ENCODE assay signal across 8 mouse cellular contexts in genomic region chr4:119105704-119106103, GRCm38 (mm10). TPM values are rescaled to one million over a fixed set of nuclear protein-coding genes. Genes with fewer than 3 reads are reported as not detected.
DNase-seq lines count a peak whose midpoint lies in the region; ATAC-seq and TF ChIP-seq lines count a peak whose summit lies in the region.

No protein-coding gene starts in this region.

- peak overlapping the region; percentile 86 for H3K9ac ChIP-seq in liver, embryonic 14.5 days (replicated peaks)
- H3K9ac ChIP-seq in stomach, embryonic 16.5 days (ENCODE audit: low read length), result peak overlapping the region; percentile 72

- H3K4me1 ChIP-seq in liver, embryonic 14.5 days (replicated peaks; ENCODE audit: control insufficient read depth in 2 of 2, insufficient read depth in 2 of 2, low read length in 1 of 2), result peaks cover 46 to 55% of the 10 kb centered on the region in 2 experiments
- peaks cover 41% of the 10 kb centered on the region for H3K4me1 ChIP-seq in stomach, embryonic 16.5 days (ENCODE audit: control insufficient read depth, insufficient read depth, low read length)

- DNase-seq in cerebellum, postnatal 10 days, result peak; percentile 34 to 42
- no peak for DNase-seq in cerebellum, adult 9-10 months
- peak; percentile 87 for DNase-seq in embryo, embryonic 11 days
- peak; percentile 59 to 73 for DNase-seq in heart, adult 18-20 months
- peak; percentile 80 for DNase-seq in kidney, adult 18-20 months
- DNase-seq in liver, embryonic 14.5 days (ENCODE audit: low read depth in 3 of 3, low spot score in 3 of 3), result peak; percentile 87 to 89 (median 89)
- DNase-seq in neural tube, embryonic 10.5 days (ENCODE audit: extremely low spot score, low spot score), result peak; percentile 69

- H3K36me3 ChIP-seq in liver, embryonic 14.5 days (replicated peaks; ENCODE audit: control insufficient read depth, insufficient read depth, low read depth), result peaks cover 14% of the 10 kb centered on the region
- no peaks in the 10 kb centered on the region for H3K36me3 ChIP-seq in stomach, embryonic 16.5 days (ENCODE audit: control insufficient read depth, insufficient read depth, low read length)

- H3K27ac ChIP-seq in liver, embryonic 14.5 days, result peak overlapping the region; percentile 98
- peak overlapping the region; percentile 95 for H3K27ac ChIP-seq in stomach, embryonic 16.5 days (ENCODE audit: low read length)

- WGBS in liver, embryonic 14.5 days (ENCODE audit: insufficient replicate concordance), result under 1% methylated on average over 18 of the region's 18 CpGs
- WGBS in stomach, embryonic 16.5 days, result under 1% methylated on average over 18 of the region's 18 CpGs

- TF ChIP-seq EP300 in liver, embryonic 14.5 days (IDR thresholded peaks at IDR 0.05; ENCODE audit: low read depth), result peak; percentile 39; the same call in 1 of the 2 replicates

- 0 out of 2 replicates have a peak, but pooled peaks have one; percentile 14 for TF ChIP-seq CTCF in liver, embryonic 14.5 days (IDR thresholded peaks at IDR 0.05; ENCODE audit: low read depth)

- no peaks in the 10 kb centered on the region for H3K9me3 ChIP-seq in liver, embryonic 14.5 days (ENCODE audit: control insufficient read depth, low read length)
- H3K9me3 ChIP-seq in stomach, embryonic 16.5 days (replicated peaks; ENCODE audit: control insufficient read depth, low read length), result no peaks in the 10 kb centered on the region

- H3K4me3 ChIP-seq in liver, embryonic 14.5 days (ENCODE audit: insufficient read depth in 1 of 2, low read depth in 2 of 2, low read length in 2 of 2), result peak overlapping the region; percentile 54 to 64
- peak overlapping the region; percentile 42 for H3K4me3 ChIP-seq in stomach, embryonic 16.5 days (replicated peaks; ENCODE audit: low read length)

- no peaks in the 10 kb centered on the region; the same call in 1 of the 2 replicates for H3K27me3 ChIP-seq in liver, embryonic 14.5 days (ENCODE audit: control insufficient read depth, insufficient read depth, low read length)
- H3K27me3 ChIP-seq in stomach, embryonic 16.5 days (ENCODE audit: control insufficient read depth, insufficient read depth, low read length), result no peaks in the 10 kb centered on the region

- ATAC-seq in liver, embryonic 14.5 days (ENCODE audit: insufficient read depth), result peak; percentile 66
- ATAC-seq in stomach, embryonic 16.5 days (ENCODE audit: insufficient read depth, low FRiP score), result peak; percentile 85

- H3K4me2 ChIP-seq in liver, embryonic 14.5 days (ENCODE audit: low read depth), result peak overlapping the region; percentile 81
- H3K4me2 ChIP-seq in stomach, embryonic 16.5 days (ENCODE audit: low read depth, low read length), result peak overlapping the region; percentile 64

RNA-seq across cellular contexts. Expression of gene Slc2a1, which starts 2.8 kb away (rescaled TPM):
- 10 to 100 TPM; 12.2 to 13.5 TPM for total RNA-seq in heart, adult 18-20 months (2021)
- polyA plus RNA-seq in liver, embryonic 14.5 days (2012; rRNA removed), result 173 and 192 TPM in 2 replicates
- 259 and 296 TPM in 2 replicates for polyA plus RNA-seq in liver, embryonic 14.5 days (2014; fragmentation: Nextera tagmentation; extraction: Ambion mirVana)
- 142 and 155 TPM in 2 replicates for polyA plus RNA-seq in stomach, embryonic 16.5 days (2015; fragmentation: Nextera tagmentation; extraction: Ambion mirVana)
